Mouse (Mus musculus) MEL (cell line): ENCODE measurements around the gene Lhfpl2. TPM values are rescaled to one million over a fixed set of nuclear protein-coding genes. Genes with fewer than 3 reads are reported as not detected.

Experiments
- DNase-seq: peaks from one replicate; pipeline ENCODE4 v3.0.0; 2011; ENCODE audit warnings: low read depth, low spot score
- H3K27ac ChIP-seq: 2 replicates; pipeline ENCODE4 v1.5.1; 2012; ENCODE audit warnings: low read depth, mild to moderate bottlenecking, control low read depth, low read length, moderate library complexity; ENCODE audit not compliant: control insufficient read depth
- H3K27me3 ChIP-seq, 2 experiments: fragments of 150-350 bp in 1 of 2; sonication (generic) in 1 of 2; 2 replicates each; pipeline ENCODE4 v1.6.1; 2012; ENCODE audit warnings: low read length in 2 of 2, mild to moderate bottlenecking in 2 of 2, improper control_type of control experiment in 1 of 2, moderate library complexity in 1 of 2; ENCODE audit not compliant: insufficient read depth in 2 of 2, control insufficient read depth in 1 of 2
- H3K36me3 ChIP-seq, 2 experiments: 2 replicates each; pipeline ENCODE4 v1.6.1; 2012 to 2014; ENCODE audit warnings: low read length in 2 of 2, improper control_type of control experiment in 1 of 2, inconsistent platforms in 1 of 2, mild to moderate bottlenecking in 1 of 2; ENCODE audit not compliant: insufficient read depth in 2 of 2, control insufficient read depth in 1 of 2
- H3K4me1 ChIP-seq, 2 experiments: fragments of 150-350 bp in 1 of 2; sonication (generic) in 1 of 2; 2 replicates each; pipeline ENCODE4 v1.6.1; 2012; ENCODE audit warnings: low read length in 2 of 2, improper control_type of control experiment in 1 of 2, mild to moderate bottlenecking in 1 of 2; ENCODE audit not compliant: insufficient read depth in 2 of 2, control insufficient read depth in 1 of 2
- H3K4me3 ChIP-seq, 2 experiments: fragments of 150-350 bp in 1 of 2; sonication (generic) in 1 of 2; 2 replicates each; pipeline ENCODE4 v1.5.1; 2012; ENCODE audit warnings: low read depth in 2 of 2, low read length in 2 of 2, mild to moderate bottlenecking in 2 of 2, moderate library complexity in 2 of 2, control low read depth in 1 of 2, improper control_type of control experiment in 1 of 2; ENCODE audit not compliant: control insufficient read depth in 1 of 2, insufficient read depth in 1 of 2
- H3K79me2 ChIP-seq: 2 replicates; pipeline ENCODE4 v1.6.1; 2012; ENCODE audit warnings: mild to moderate bottlenecking, low read length, moderate library complexity; ENCODE audit not compliant: control insufficient read depth, poor library complexity, insufficient read depth
- H3K9ac ChIP-seq: 2 replicates; pipeline ENCODE4 v1.6.1; 2012; ENCODE audit warnings: low read depth, mild to moderate bottlenecking, control low read depth, low read length, moderate library complexity; ENCODE audit not compliant: control insufficient read depth, poor library complexity, severe bottlenecking
- H3K9me3 ChIP-seq: fragments of 150-350 bp; sonication (generic); replicated peaks from 2 replicates; pipeline ENCODE4 v1.6.1; 2012; ENCODE audit warnings: mild to moderate bottlenecking, low read length, improper control_type of control experiment, moderate library complexity; ENCODE audit not compliant: insufficient read depth
- BHLHE40 ChIP-seq: IDR thresholded peaks from 2 replicates; pipeline ENCODE4 v1.6.1; 2012; ENCODE audit warnings: low read depth, mild to moderate bottlenecking, inconsistent platforms, low read length, improper control_type of control experiment, borderline replicate concordance
- CHD1 ChIP-seq: IDR thresholded peaks from 2 replicates; pipeline ENCODE4 v1.6.1; 2012; ENCODE audit warnings: low read depth, mild to moderate bottlenecking, inconsistent platforms, low read length, improper control_type of control experiment
- EP300 ChIP-seq, 2 experiments: IDR thresholded peaks; 2 replicates each; pipeline ENCODE4 v1.6.1; 2011; ENCODE audit warnings: improper control_type of control experiment in 2 of 2, low read length in 2 of 2, low read depth in 1 of 2, mild to moderate bottlenecking in 1 of 2
- ETS1 ChIP-seq: IDR thresholded peaks from 2 replicates; pipeline ENCODE4 v1.6.1; 2012; ENCODE audit warnings: low read depth, mild to moderate bottlenecking, inconsistent platforms, low read length, improper control_type of control experiment, moderate library complexity
- GABPA ChIP-seq: IDR thresholded peaks from 2 replicates; pipeline ENCODE4 v1.6.1; 2012; ENCODE audit warnings: low read depth, mild to moderate bottlenecking, inconsistent platforms, low read length, improper control_type of control experiment, moderate library complexity
- GATA1 ChIP-seq: IDR thresholded peaks from 2 replicates; pipeline ENCODE4 v1.6.1; 2011; ENCODE audit warnings: low read depth, low read length, improper control_type of control experiment
- HCFC1 ChIP-seq: IDR thresholded peaks from 2 replicates; pipeline ENCODE4 v1.6.1; 2012; ENCODE audit warnings: low read depth, mild to moderate bottlenecking, inconsistent platforms, low read length, improper control_type of control experiment, moderate library complexity
- JUND ChIP-seq: IDR thresholded peaks from 2 replicates; pipeline ENCODE4 v1.6.1; 2011; ENCODE audit warnings: low read depth, mild to moderate bottlenecking, improper control_type of control experiment, low read length
- MAZ ChIP-seq: IDR thresholded peaks from 2 replicates; pipeline ENCODE4 v1.6.1; 2012; ENCODE audit warnings: low read depth, mild to moderate bottlenecking, inconsistent platforms, low read length, improper control_type of control experiment
- MEF2A ChIP-seq: IDR thresholded peaks from 2 replicates; pipeline ENCODE4 v1.6.1; 2014; ENCODE audit warnings: low read depth, mild to moderate bottlenecking, inconsistent platforms, low read length, improper control_type of control experiment; ENCODE audit not compliant: poor library complexity, insufficient replicate concordance, severe bottlenecking; ENCODE audit errors: extremely low read depth
- MYB ChIP-seq: IDR thresholded peaks from 2 replicates; pipeline ENCODE4 v1.6.1; 2011; ENCODE audit warnings: mild to moderate bottlenecking, low read depth, low read length, improper control_type of control experiment
- NELFE ChIP-seq: IDR thresholded peaks from 2 replicates; pipeline ENCODE4 v1.6.1; 2011; ENCODE audit warnings: low read depth, low read length, improper control_type of control experiment
- POLR2A ChIP-seq, 2 experiments: IDR thresholded peaks; 2 replicates each; pipeline ENCODE4 v1.6.1; 2011 to 2012; ENCODE audit warnings: low read length in 2 of 2, mild to moderate bottlenecking in 2 of 2, control low read depth in 1 of 2, improper control_type of control experiment in 1 of 2, low read depth in 1 of 2, moderate library complexity in 1 of 2; ENCODE audit not compliant: control insufficient read depth in 1 of 2, insufficient read depth in 1 of 2, poor library complexity in 1 of 2
- RAD21 ChIP-seq: IDR thresholded peaks from 2 replicates; pipeline ENCODE4 v1.6.1; 2011; ENCODE audit warnings: mild to moderate bottlenecking, low read depth, low read length, improper control_type of control experiment
- RCOR1 ChIP-seq: IDR thresholded peaks from 2 replicates; pipeline ENCODE4 v1.6.1; 2012; ENCODE audit warnings: low read depth, mild to moderate bottlenecking, inconsistent platforms, low read length, improper control_type of control experiment
- SIN3A ChIP-seq: IDR thresholded peaks from 2 replicates; pipeline ENCODE4 v1.6.1; 2012; ENCODE audit warnings: low read length, improper control_type of control experiment, inconsistent platforms
- TAL1 ChIP-seq: IDR thresholded peaks from 2 replicates; pipeline ENCODE4 v1.6.1; 2012; ENCODE audit warnings: mild to moderate bottlenecking, inconsistent platforms, low read length, moderate library complexity, mixed read lengths
- TBP ChIP-seq: IDR thresholded peaks from 2 replicates; pipeline ENCODE4 v1.8.0; 2011; ENCODE audit warnings: low read depth, low read length, improper control_type of control experiment
- TCF12 ChIP-seq: IDR thresholded peaks from 2 replicates; pipeline ENCODE4 v1.6.1; 2014; ENCODE audit warnings: low read depth, mild to moderate bottlenecking, inconsistent platforms, low read length, improper control_type of control experiment, moderate library complexity
- USF1 ChIP-seq: IDR thresholded peaks from 2 replicates; pipeline ENCODE4 v1.6.1; 2014; ENCODE audit warnings: low read depth, mild to moderate bottlenecking, inconsistent platforms, low read length, improper control_type of control experiment, moderate library complexity
- ZMIZ1 ChIP-seq: IDR thresholded peaks from 2 replicates; pipeline ENCODE4 v1.6.1; 2012; ENCODE audit warnings: low read depth, mild to moderate bottlenecking, inconsistent platforms, low read length, improper control_type of control experiment, moderate library complexity
- ZNF384 ChIP-seq: IDR thresholded peaks from 2 replicates; pipeline ENCODE4 v1.6.1; 2012; ENCODE audit warnings: low read depth, mild to moderate bottlenecking, inconsistent platforms, low read length, improper control_type of control experiment
- polyA plus RNA-seq, 2 experiments: library from polyadenylated mRNA; stranded (reverse) in 1 of 2; unstranded in 1 of 2; fragments of >175 nt in 1 of 2; fragments of >200 nt in 1 of 2; gene quantifications; 2 replicates each; pipeline versions ENCODE4 v1.2.1 to v1.2.4; 2012; ENCODE audit warnings: low replicate concordance in 2 of 2, low read depth in 1 of 2; ENCODE audit not compliant: insufficient read length in 2 of 2, insufficient read depth in 1 of 2, missing spikeins in 1 of 2
- total RNA-seq: library from RNA; depleted of rRNA; stranded (reverse); fragments of 300-350 nt; gene quantifications from 2 replicates; pipeline ENCODE4 v1.2.3, GENCODE M21; 2012

The Lhfpl2 gene
- total and polyA plus RNA-seq, 3 experiments, result 24.5 to 30.2 TPM; not detected in 1

- no peaks in the 10 kb centered on the region for H3K27me3 ChIP-seq
- no peak overlapping the region for H3K4me3 ChIP-seq
- TF ChIP-seq GATA1 (no peak), TAL1 (no peak)
- TF ChIP-seq, all 39 proteins: peak for 0
- H3K4me1 ChIP-seq, result no peaks in the 10 kb centered on the region
- no peak overlapping the region for H3K27ac ChIP-seq
- H3K9me3 ChIP-seq, result no peaks in the 10 kb centered on the region
- H3K36me3 ChIP-seq, result no peaks in the 10 kb centered on the region
- H3K79me2 ChIP-seq, result no peaks in the 10 kb centered on the region
- no peak for DNase-seq
- H3K9ac ChIP-seq, result no peak overlapping the region
Measured at GRCm38 (mm10) chr13:94038052-94038340, 19.6 kb upstream of the Lhfpl2 start.

- Histone ChIP-seq H3K79me2 (no peaks in the 10 kb centered on the region), H3K36me3 (no peaks in the 10 kb centered on the region), H3K4me1 (no peaks in the 10 kb centered on the region), H3K27ac (no peak overlapping the region), H3K4me3 (peak overlapping the region; percentile 9 to 15; a peak in 2 of 4 replicates), H3K9me3 (no peaks in the 10 kb centered on the region), H3K27me3 (peaks cover 2 to 5% of the 10 kb centered on the region in 2 experiments; a peak in 3 of 4 replicates), H3K9ac (no peak overlapping the region)
- no peak for TF ChIP-seq MEF2A
- TF ChIP-seq RCOR1, result no peak
- TF ChIP-seq MAZ, result no peak
- no peak for TF ChIP-seq BHLHE40
- no peak for TF ChIP-seq ETS1
- TF ChIP-seq GABPA, result no peak
- no peak for TF ChIP-seq TAL1
- TF ChIP-seq ZMIZ1, result no peak
- TF ChIP-seq POLR2A (IDR thresholded peaks at IDR 0.05; ENCODE audit: control insufficient read depth in 1 of 2, insufficient read depth in 1 of 2, low read depth in 1 of 2, low read length in 2 of 2, poor library complexity in 1 of 2), result no peak
- no peak for TF ChIP-seq CHD1
- TF ChIP-seq EP300 (IDR thresholded peaks at IDR 0.05; ENCODE audit: low read depth in 1 of 2, low read length in 2 of 2), result no peak
- TF ChIP-seq USF1, result no peak
- TF ChIP-seq TCF12, result no peak
- TF ChIP-seq NELFE, result no peak
- no peak for TF ChIP-seq JUND
- TF ChIP-seq HCFC1, result no peak
- no peak for DNase-seq
Measured at GRCm38 (mm10) chr13:94050036-94050435, 7.6 kb upstream of the Lhfpl2 start.

GRCm38 (mm10) chr13:94050782-94051181 is 6.8 kb upstream of the Lhfpl2 start:
- Histone ChIP-seq H3K79me2 (no peaks in the 10 kb centered on the region), H3K27me3 (peaks cover 2 to 5% of the 10 kb centered on the region in 2 experiments; a peak in 3 of 4 replicates), H3K4me1 (no peaks in the 10 kb centered on the region), H3K9me3 (no peaks in the 10 kb centered on the region)
- DNase-seq, result no peak
- TF ChIP-seq ZNF384 (no peak), TBP (no peak), MYB (no peak), SIN3A (no peak), POLR2A (IDR thresholded peaks at IDR 0.05; ENCODE audit: control insufficient read depth in 1 of 2, insufficient read depth in 1 of 2, low read depth in 1 of 2, low read length in 2 of 2, poor library complexity in 1 of 2) (no peak), RAD21 (no peak), ZMIZ1 (no peak)
- TF ChIP-seq, all 39 proteins: peak for 0
- no peak overlapping the region for H3K4me3 ChIP-seq
- no peak overlapping the region for H3K9ac ChIP-seq
- H3K36me3 ChIP-seq, result no peaks in the 10 kb centered on the region
- H3K27ac ChIP-seq, result no peak overlapping the region
